Mouse (Mus musculus): ENCODE measurements at regions not wholly inside any gene's neighbourhood (a gene's known extent, or its start where the extent isn't known, plus 50 kb on each side); places are given as distances from the start of the nearest gene placed in this dataset.

DNA sequence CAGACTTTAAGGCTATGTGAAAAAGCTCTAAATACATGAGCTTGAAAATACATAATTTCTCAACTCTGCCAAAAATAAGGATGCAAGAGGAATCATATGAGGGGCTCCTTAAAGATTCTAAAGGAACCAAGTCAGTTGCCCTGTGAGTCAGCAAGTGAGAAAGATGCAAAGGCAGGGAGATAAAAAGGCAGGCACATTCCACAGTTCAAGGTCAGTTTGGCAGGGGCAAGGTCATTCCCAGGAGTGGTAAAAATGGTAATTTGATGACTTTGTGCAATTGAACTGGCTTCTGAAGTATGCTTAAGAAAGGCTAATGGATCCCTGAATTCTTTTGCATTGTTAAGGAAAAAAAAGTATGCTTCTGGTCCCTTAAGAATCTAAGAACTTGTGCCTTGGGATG, 131.5 kb downstream of the Zfp951 start:
- DNase-seq (ENCODE audit: low read depth): no peak

DNA sequence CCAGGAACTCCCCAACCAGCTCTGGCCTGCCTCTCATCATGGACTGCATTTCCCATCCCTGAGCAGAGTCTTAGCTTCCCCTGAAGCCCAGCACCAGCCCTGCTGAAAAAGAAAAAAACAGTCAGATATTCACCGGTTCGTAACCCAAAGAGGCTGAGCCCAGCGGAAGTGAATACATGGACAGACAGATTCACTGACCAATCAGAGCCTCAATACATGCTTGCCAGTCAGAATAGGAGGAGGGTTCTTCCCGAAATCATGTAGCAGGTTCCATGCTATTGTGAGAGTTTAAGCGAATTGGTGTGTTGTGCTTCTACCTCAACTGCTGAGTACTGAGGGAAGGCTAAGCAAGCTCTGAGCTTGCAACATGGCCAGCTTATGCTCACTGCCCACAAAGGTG, 137.3 kb downstream of the Zfp951 start:
- DNase-seq (ENCODE audit: low read depth): no peak

DNA sequence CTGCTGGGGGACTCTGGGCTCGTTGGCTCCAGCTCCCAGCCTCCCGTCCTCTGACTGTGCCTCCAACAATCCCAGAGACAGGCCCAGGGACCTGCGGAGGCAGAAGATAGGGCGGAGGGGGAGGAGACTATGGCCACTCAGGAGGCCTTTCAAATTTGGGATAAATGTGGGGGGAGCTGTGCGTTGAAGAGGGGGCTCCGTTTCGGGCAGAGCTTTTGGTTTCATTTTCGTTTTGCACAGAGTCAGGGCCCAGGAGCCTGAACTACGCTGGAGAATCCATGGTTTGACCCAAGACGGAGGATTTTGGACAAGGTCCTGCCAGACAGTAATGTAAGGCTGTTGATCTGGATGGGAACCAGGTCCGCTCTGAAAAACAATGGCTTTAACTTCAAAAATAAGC, 142.9 kb downstream of the Zfp951 start:
- peak; percentile 2 for DNase-seq (ENCODE audit: low read depth)

All from 416B (cell line).